Mouse (Mus musculus): Measurements from ENCODE around the gene Kpna4.

- TF ChIP-seq POLR2A (IDR thresholded peaks at IDR 0.05; ENCODE audit: low read depth, low read length) (no peak), CTCF (IDR thresholded peaks at IDR 0.05; ENCODE audit: extremely low read depth, insufficient read length, insufficient replicate concordance, low read depth, low read length) (no peak)
Observed at GRCm38 (mm10) chr3:69062764-69063163, 64.1 kb downstream of the Kpna4 start.
